Mouse (Mus musculus) CH12.LX (cell line): ENCODE results near the gene Grid1. TPM values are rescaled to one million over a fixed set of nuclear protein-coding genes. Genes with fewer than 3 reads are reported as not detected.

Source experiments
- DNase-seq: peaks from one replicate; pipeline ENCODE4 v3.0.0-alpha.2; 2013; ENCODE audit errors: extremely low read depth
- H3K27ac ChIP-seq: 2 replicates; pipeline ENCODE4 v1.5.1; 2012; ENCODE audit warnings: low read depth, mild to moderate bottlenecking, control low read depth, moderate library complexity; ENCODE audit not compliant: insufficient read depth
- H3K27me3 ChIP-seq: replicated peaks from 2 replicates; pipeline ENCODE3; 2012; ENCODE audit warnings: inconsistent platforms
- H3K36me3 ChIP-seq, 2 experiments: replicated peaks in 1 of 2; 2 replicates each; pipeline versions ENCODE3 to v1.6.1; 2012; ENCODE audit warnings: inconsistent platforms in 1 of 2, low read length in 1 of 2, mild to moderate bottlenecking in 1 of 2, mixed read lengths in 1 of 2, moderate library complexity in 1 of 2; ENCODE audit not compliant: control insufficient read depth in 1 of 2, insufficient read depth in 1 of 2
- H3K4me1 ChIP-seq, 2 experiments: 2 replicates each; pipeline ENCODE4 v1.6.1; 2012; ENCODE audit warnings: inconsistent platforms in 1 of 2, moderate library complexity in 1 of 2; ENCODE audit not compliant: insufficient read depth in 2 of 2, control insufficient read depth in 1 of 2
- H3K4me2 ChIP-seq: 2 replicates; pipeline ENCODE4 v1.6.1; 2012; ENCODE audit warnings: low read depth, mild to moderate bottlenecking, control low read depth; ENCODE audit not compliant: poor library complexity, insufficient read depth, severe bottlenecking
- H3K4me3 ChIP-seq, 3 experiments: fragments of 150-350 bp in 1 of 3; sonication (generic) in 1 of 3; replicated peaks in 1 of 3; 2 replicates each; pipeline versions ENCODE3 to v1.5.1; 2011 to 2012; ENCODE audit warnings: low read depth in 2 of 3, low read length in 2 of 3, mild to moderate bottlenecking in 2 of 3, moderate library complexity in 2 of 3, control low read depth in 1 of 3, improper control_type of control experiment in 1 of 3, inconsistent platforms in 1 of 3, mixed read lengths in 1 of 3; ENCODE audit not compliant: poor library complexity in 1 of 3
- H3K79me2 ChIP-seq: replicated peaks from 2 replicates; pipeline ENCODE4 v1.6.1; 2012; ENCODE audit warnings: mild to moderate bottlenecking, moderate library complexity; ENCODE audit not compliant: control insufficient read depth, poor library complexity, insufficient read depth, severe bottlenecking; ENCODE audit errors: extremely low read depth
- H3K9ac ChIP-seq: 2 replicates; pipeline ENCODE4 v1.6.1; 2012; ENCODE audit warnings: low read depth, mild to moderate bottlenecking, control low read depth, moderate library complexity; ENCODE audit not compliant: insufficient read depth
- H3K9me3 ChIP-seq: replicated peaks from 2 replicates; pipeline ENCODE3; 2012; ENCODE audit warnings: low read length, inconsistent platforms, mixed read lengths
- BHLHE40 ChIP-seq: IDR thresholded peaks from 2 replicates; pipeline ENCODE4 v1.6.1; 2011; ENCODE audit warnings: mild to moderate bottlenecking, low read depth, low read length, improper control_type of control experiment
- CTCF ChIP-seq, 2 experiments: IDR thresholded peaks in 1 of 2; conservative IDR thresholded peaks in 1 of 2; 2 replicates each; pipeline ENCODE4 v1.5.1; 2011 to 2012; ENCODE audit warnings: low read depth in 2 of 2, low read length in 2 of 2, improper control_type of control experiment in 1 of 2, inconsistent platforms in 1 of 2, mild to moderate bottlenecking in 1 of 2, moderate library complexity in 1 of 2
- ELF1 ChIP-seq: IDR thresholded peaks from 2 replicates; pipeline ENCODE4 v1.6.1; 2014; ENCODE audit warnings: low read depth, mild to moderate bottlenecking, inconsistent platforms, low read length, improper control_type of control experiment
- EP300 ChIP-seq: IDR thresholded peaks from 2 replicates; pipeline ENCODE4 v1.6.1; 2011; ENCODE audit warnings: low read length, improper control_type of control experiment
- ETS1 ChIP-seq: conservative IDR thresholded peaks from 2 replicates; pipeline ENCODE4 v1.6.1; 2012; ENCODE audit warnings: low read depth, mild to moderate bottlenecking, inconsistent platforms, low read length, improper control_type of control experiment, moderate library complexity
- NRF1 ChIP-seq: IDR thresholded peaks from 2 replicates; pipeline ENCODE4 v1.6.1; 2014; ENCODE audit warnings: low read depth, mild to moderate bottlenecking, inconsistent platforms, low read length, improper control_type of control experiment, moderate library complexity
- PAX5 ChIP-seq: IDR thresholded peaks from 2 replicates; pipeline ENCODE4 v1.6.1; 2012; ENCODE audit warnings: low read length, inconsistent platforms, mixed read lengths
- POLR2A ChIP-seq: IDR thresholded peaks from 2 replicates; pipeline ENCODE4 v1.6.1; 2011; ENCODE audit warnings: low read depth, mild to moderate bottlenecking, improper control_type of control experiment, low read length
- SIN3A ChIP-seq: IDR thresholded peaks from 2 replicates; pipeline ENCODE4 v1.6.1; 2012; ENCODE audit warnings: low read length, improper control_type of control experiment, inconsistent platforms
- SMC3 ChIP-seq: IDR thresholded peaks from 2 replicates; pipeline ENCODE4 v1.6.1; 2011; ENCODE audit warnings: low read depth, low read length, improper control_type of control experiment
- UBTF ChIP-seq: IDR thresholded peaks from 2 replicates; pipeline ENCODE4 v1.6.1; 2012; ENCODE audit warnings: low read depth, mild to moderate bottlenecking, inconsistent platforms, low read length, improper control_type of control experiment, moderate library complexity
- USF1 ChIP-seq: IDR thresholded peaks from 2 replicates; pipeline ENCODE4 v1.6.1; 2014; ENCODE audit warnings: low read depth, mild to moderate bottlenecking, inconsistent platforms, low read length, improper control_type of control experiment
- USF2 ChIP-seq: conservative IDR thresholded peaks from 2 replicates; pipeline ENCODE4 v1.6.1; 2011; ENCODE audit warnings: low read depth, low read length, improper control_type of control experiment
- ZC3H11A ChIP-seq: IDR thresholded peaks from 2 replicates; pipeline ENCODE4 v1.6.1; 2012; ENCODE audit warnings: low read depth, mild to moderate bottlenecking, inconsistent platforms, low read length, improper control_type of control experiment
- dilution Hi-C: fragments of 300-500 bp; cut with MboI; formaldehyde crosslinking; loops from 2 replicates; pipeline ENCODE4 v1.14.3; 2020; ENCODE audit warnings: low sequenced_read_pairs; ENCODE audit not compliant: extremely low pct_unique_long_range_greater_than_20kb, extremely low pct_ligation_motif_present
- in situ Hi-C: fragments of 300-500 bp; cut with MboI; formaldehyde crosslinking; loops from 3 replicates; pipeline ENCODE4 v1.14.3; 2019; ENCODE audit warnings: low sequenced_read_pairs, low pct_ligation_motif_present, low pct_unique_long_range_greater_than_20kb, mixed read lengths
- polyA plus RNA-seq: library from polyadenylated mRNA; unstranded; fragments of >175 nt; gene quantifications from 2 replicates; pipeline ENCODE4 v1.2.1, GENCODE M21; 2012; ENCODE audit warnings: low read depth; ENCODE audit not compliant: insufficient read length
- total RNA-seq, 2 experiments: library from RNA; depleted of rRNA; stranded (reverse); fragments of 300-350 nt in 1 of 2; fragments of >200 nt in 1 of 2; gene quantifications; 2 replicates each; pipeline ENCODE4 v1.2.3; 2012 to 2014

Gene Grid1
- total and polyA plus RNA-seq, 3 experiments: not detected

DNA sequence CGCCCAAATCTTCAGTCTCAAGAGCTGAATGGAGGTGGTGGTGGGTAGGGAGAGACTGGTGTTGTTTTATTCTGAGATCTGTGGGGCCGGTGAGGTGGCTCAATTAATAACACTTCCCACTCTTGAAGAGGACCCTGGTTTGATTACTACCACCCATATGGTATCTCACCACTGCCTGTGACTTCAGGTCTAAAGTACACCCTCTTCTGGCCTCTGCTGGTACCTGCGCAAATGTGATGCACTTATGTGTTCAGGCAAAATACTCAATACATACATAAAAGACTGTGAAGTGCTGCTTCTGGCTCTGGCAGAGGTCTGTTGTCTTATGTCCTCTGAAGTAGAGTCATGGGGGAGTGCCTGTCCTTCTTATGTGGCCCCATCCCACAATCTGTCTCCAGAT is 4.3 kb downstream of the Grid1 start:
- no peak overlapping the region for H3K4me2 ChIP-seq
- DNase-seq: no peak
- H3K27ac ChIP-seq: no peak overlapping the region
- no peaks in the 10 kb centered on the region for H3K79me2 ChIP-seq
- in situ Hi-C loops (no loop called here), dilution Hi-C loops (no loop called here)
- no peak overlapping the region for H3K4me3 ChIP-seq
- H3K9me3 ChIP-seq: peaks cover 15% of the 10 kb centered on the region
- no peaks in the 10 kb centered on the region for H3K4me1 ChIP-seq
- TF ChIP-seq ETS1 (no peak), CTCF (conservative IDR thresholded peaks at IDR 0.05 in 1 of 2, IDR thresholded peaks at IDR 0.05 in 1 of 2; ENCODE audit: low read depth in 2 of 2, low read length in 2 of 2) (peak in 1 of 2 experiments; percentile 3; a peak in 1 of 4 replicates)
- no peaks in the 10 kb centered on the region for H3K36me3 ChIP-seq
- peaks cover 18% of the 10 kb centered on the region for H3K27me3 ChIP-seq
- no peak overlapping the region for H3K9ac ChIP-seq

DNA sequence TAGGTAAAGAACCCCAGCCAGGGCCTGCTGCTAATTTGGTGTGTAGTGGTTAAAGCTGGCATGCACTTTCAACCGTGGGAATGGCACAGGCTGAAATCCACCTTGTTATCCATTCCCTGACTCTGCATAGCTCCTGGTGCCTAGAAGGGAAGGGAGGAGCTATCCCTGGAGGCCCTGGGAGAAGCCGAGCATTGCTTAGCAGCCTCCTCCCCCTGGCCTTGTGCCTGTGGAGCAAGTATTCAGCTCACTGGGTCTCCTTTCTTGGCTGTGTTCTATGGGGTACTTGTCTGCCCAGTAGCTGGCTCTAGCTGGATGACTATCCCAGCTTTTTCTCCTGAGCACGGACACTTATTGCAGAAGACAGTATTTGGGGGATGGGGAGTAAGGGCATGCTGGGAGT is 6.0 kb downstream of the Grid1 start:
- peaks cover 18% of the 10 kb centered on the region for H3K27me3 ChIP-seq
- dilution Hi-C loops (no loop called here), in situ Hi-C loops (no loop called here)
- H3K79me2 ChIP-seq: no peaks in the 10 kb centered on the region
- H3K4me1 ChIP-seq: 0 out of 4 replicates have a peak, but pooled peaks cover 0 to 4% of the 10 kb centered on the region in 2 experiments
- TF ChIP-seq BHLHE40: no peak
- no peak overlapping the region for H3K4me2 ChIP-seq
- H3K36me3 ChIP-seq: no peaks in the 10 kb centered on the region
- no peak for DNase-seq
- H3K9me3 ChIP-seq: peaks cover 3% of the 10 kb centered on the region
- H3K4me3 ChIP-seq: no peak overlapping the region
- H3K27ac ChIP-seq: no peak overlapping the region
- H3K9ac ChIP-seq: no peak overlapping the region

- in situ Hi-C loops: no loop called here
- Histone ChIP-seq H3K4me2 (no peak overlapping the region), H3K9me3 (no peaks in the 10 kb centered on the region), H3K4me1 (0 out of 4 replicates have a peak, but pooled peaks cover 2 to 4% of the 10 kb centered on the region in 2 experiments), H3K4me3 (no peak overlapping the region), H3K79me2 (no peaks in the 10 kb centered on the region), H3K27ac (no peak overlapping the region), H3K9ac (no peak overlapping the region), H3K27me3 (peaks cover 40% of the 10 kb centered on the region), H3K36me3 (no peaks in the 10 kb centered on the region)
- dilution Hi-C loops: no loop called here
- TF ChIP-seq SMC3 (0 out of 2 replicates have a peak, but pooled peaks have one; percentile 8), NRF1 (no peak), CTCF (conservative IDR thresholded peaks at IDR 0.05 in 1 of 2, IDR thresholded peaks at IDR 0.05 in 1 of 2; ENCODE audit: low read depth in 2 of 2, low read length in 2 of 2) (peak in 1 of 2 experiments; percentile 37; a peak in 2 of 4 replicates), ELF1 (no peak), PAX5 (no peak), UBTF (no peak), EP300 (no peak), ZC3H11A (no peak), BHLHE40 (no peak), SIN3A (no peak), POLR2A (no peak), USF1 (no peak), USF2 (no peak)
- peak; percentile 19 for DNase-seq
Observed at GRCm38 (mm10) chr14:34829831-34830230, 9.9 kb downstream of the Grid1 start.
